Mouse (Mus musculus) lung, adult 2 months (tissue): ENCODE data around the gene Arl3.

Experiments
- CTCF ChIP-seq: fragments of 200-500 bp; IDR thresholded peaks from 2 replicates; pipeline ENCODE4 v1.5.1; 2011; ENCODE audit warnings: mild to moderate bottlenecking, low read length, control low read depth; ENCODE audit not compliant: insufficient read depth
- POLR2A ChIP-seq: fragments of 200-500 bp; IDR thresholded peaks from 2 replicates; pipeline ENCODE4 v1.6.1; 2011; ENCODE audit warnings: low read depth, mild to moderate bottlenecking, control low read depth, low read length, borderline replicate concordance; ENCODE audit errors: extremely low read depth

DNA sequence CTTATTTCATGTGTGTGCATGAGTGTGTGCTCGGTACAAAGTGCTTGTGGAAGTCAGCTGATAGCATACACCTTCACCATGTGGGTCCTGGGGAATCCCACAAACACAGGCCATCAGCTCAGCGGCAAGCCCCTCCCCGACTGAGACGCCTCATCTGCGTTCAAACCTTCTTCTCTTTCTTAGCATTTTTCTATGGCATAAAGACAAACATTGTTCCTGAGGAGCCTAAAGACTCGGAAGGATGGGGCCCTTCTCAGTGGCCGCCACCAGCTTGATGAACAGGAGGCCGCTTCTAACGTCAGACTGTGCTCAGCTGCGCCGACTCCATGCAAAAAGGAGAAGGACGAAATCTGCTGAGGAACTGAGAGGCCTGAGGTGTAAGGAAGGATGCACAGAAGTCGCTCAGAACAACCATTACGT is 8.9 kb downstream of the Arl3 start:
- TF ChIP-seq CTCF (no peak), POLR2A (no peak)
